Mouse (Mus musculus) induced T-regulatory cell, adult 2 months (primary cell): ENCODE measurements at regions not wholly inside any gene's neighbourhood (a gene's known extent, or its start where the extent isn't known, plus 50 kb on each side); places are given as distances from the start of the nearest gene placed in this dataset.

Experiments used
- DNase-seq: peaks from one replicate; pipeline ENCODE4 v3.0.0-alpha.2; 2012; ENCODE audit warnings: low read depth

DNA sequence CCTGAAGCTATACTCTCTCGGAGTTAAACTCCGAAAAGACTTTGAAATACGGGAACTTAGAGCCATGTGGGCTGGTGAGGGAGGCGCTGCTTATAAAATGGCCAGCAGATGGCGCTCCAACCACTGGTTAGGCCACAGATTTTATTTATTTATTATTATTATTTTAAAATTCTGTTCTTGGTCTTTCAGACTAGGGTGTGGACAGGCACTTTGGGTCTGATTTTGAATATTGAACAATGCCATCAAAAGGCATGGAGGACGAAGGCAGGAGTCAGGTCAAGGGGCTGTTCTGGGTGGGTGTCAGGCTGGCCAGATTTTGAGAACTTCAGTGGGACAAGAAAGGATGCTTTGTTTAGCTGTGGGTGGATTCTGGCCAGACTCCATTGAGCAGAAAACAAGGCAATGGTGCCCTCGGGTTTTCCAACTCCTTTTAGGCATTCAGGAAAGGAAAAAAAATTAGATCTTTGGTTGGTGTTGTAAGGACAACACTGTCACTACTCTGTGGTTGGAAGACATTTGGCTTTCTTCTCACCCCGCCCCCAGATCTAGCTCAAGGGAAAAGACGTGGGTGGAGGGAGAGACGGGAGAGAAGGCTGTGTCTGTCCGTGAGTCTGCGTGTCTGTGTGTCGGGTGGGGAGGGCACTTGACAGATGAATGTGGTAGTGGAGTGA lies 319.5 kb downstream of the Med13l start:
- peak; percentile 59 for DNase-seq

- DNase-seq, result no peak
Measured at GRCm38 (mm10) chr5:118880546-118880945, 320.1 kb downstream of the Med13l start.

DNA sequence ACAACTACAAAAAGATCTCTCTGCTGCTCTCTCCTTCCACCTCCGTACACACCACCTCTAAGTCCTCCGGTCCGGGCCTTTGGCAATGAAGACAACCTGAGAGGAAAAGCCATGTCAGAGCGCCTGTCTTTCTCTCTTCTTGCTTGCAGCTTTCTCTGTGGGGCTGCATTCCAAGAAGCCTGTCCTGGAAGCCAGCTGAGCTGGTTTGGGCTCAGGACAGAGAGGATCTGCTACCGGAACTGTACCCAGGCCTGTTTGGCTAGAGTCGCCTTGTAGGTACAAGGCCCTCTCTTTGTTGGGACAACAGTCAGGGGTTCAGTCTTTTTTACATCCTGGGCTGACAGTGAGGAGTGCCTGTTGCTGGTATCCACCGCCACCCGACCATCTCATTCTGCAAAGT lies 321.4 kb downstream of the Med13l start:
- DNase-seq, result no peak

DNA sequence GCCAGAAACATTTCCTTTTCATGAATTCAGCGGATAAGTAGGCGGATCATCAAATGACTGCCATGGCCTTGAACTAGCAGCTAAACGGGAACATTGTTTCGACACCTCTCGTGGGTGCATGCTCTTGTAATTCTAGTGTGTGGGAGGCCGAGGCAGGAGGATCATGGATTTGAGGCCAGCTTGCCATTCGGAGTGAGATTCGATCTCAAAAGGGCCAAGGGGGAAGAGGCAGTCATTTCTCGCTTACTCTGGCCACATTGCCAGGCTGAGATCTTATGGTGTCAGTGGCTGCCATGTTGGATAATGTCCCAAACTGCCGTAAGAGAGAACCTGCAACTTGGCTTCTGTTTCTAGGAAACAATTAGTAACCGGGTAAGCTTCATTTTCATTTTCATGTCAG lies 327.7 kb downstream of the Med13l start:
- DNase-seq, result no peak

- no peak for DNase-seq
Measured at GRCm38 (mm10) chr5:118891131-118891530, 330.7 kb downstream of the Med13l start.

DNA sequence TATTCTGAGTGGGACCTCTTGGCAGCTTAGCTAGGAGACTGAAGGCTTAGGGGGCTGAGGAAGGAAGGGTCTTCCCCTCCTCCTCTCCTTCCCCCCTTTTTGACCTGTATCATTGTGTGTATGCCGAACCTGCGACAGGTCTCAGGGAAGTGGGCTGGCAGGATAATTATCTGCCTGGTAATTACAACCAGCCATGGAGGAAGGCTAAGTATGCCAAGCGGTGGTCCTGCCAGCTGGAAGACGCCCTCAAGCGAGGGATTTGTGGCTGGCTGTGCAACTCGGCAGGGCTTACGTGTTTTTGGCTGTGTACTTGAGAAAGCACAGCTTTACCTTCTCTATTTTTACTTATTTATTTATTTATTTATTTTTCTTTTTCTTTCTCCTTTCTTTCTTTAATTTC lies 347.7 kb downstream of the Med13l start:
- no peak for DNase-seq

- no peak for DNase-seq
Measured at GRCm38 (mm10) chr5:118909756-118910155, 349.3 kb downstream of the Med13l start.

DNA sequence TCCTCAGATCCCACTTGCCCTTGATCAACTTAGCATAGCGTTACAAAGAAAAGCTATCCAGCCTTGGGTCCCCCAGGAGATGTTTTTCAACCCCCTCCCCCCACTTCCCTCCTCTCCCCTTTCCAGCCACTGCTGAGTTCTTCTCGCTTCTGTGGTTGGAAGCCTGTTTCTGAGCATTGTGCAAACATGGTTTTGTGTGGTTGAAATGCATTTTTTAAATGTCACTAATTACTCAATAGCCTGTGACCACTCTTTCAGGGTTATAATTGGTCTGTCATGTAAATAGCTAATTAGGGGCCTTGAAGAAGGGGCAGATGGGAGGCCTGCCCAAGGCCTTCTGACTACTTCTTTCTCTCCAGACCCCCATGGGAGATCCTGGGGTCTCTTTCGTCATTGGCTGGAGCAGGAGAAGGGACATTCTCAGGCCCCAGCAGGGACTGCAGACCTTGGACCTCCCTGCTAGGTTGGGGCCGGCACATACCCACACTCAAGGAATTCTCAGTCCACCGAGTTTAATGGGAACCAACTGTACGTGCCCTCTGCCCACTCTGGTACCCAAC lies 353.8 kb downstream of the Med13l start:
- no peak for DNase-seq

GRCm38 (mm10) chr5:118923357-118923756 lies 362.9 kb downstream of the Med13l start:
- DNase-seq, result no peak

DNA sequence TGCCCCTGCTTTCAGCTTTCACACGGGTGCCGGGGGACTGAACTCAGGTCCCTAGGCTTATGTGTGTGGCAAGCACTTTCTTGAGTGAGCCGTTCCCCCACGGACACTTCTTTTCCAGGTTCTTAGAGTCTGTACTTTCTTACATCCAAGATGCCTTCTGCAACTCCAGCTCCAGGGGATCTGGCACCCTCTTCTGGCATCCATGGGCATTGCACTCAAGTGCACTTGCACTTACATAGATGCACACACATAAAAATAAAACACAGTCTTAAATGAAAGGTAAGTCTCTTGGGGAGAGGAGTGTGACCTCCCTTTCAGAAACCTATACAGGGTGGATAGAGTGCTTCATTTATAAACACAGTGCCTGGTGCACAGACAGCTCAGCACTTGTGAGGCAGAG lies 368.6 kb downstream of the Med13l start:
- no peak for DNase-seq

DNA sequence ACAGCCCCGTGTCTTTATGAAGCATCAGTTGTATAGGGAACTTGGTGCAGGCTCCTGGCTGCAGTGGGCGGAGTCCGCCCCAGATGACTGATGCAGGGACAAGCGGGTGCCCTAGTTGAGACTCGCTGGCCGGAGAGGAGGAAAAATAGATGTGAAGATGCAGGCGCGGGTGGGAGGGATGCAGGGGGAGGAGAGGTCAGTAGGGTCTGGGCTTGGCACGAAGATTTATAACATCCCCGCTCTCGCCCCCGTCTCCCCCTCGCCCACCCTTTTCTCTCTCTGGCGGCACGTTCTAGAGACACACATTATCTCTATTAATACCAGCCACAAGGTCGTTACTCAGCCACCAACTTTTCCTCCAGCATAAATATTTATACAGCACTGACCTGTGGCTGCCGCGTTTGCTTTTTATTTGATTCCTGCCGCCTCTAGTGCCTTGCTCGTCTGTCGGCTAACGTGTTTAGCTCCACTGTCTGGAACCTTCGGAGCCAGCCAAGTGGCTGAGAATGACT lies 369.6 kb downstream of the Med13l start:
- no peak for DNase-seq

- no peak for DNase-seq
Measured at GRCm38 (mm10) chr5:118939336-118940039, 379.0 kb downstream of the Med13l start.

GRCm38 (mm10) chr5:118944256-118944655 lies 383.8 kb downstream of the Med13l start:
- no peak for DNase-seq

DNA sequence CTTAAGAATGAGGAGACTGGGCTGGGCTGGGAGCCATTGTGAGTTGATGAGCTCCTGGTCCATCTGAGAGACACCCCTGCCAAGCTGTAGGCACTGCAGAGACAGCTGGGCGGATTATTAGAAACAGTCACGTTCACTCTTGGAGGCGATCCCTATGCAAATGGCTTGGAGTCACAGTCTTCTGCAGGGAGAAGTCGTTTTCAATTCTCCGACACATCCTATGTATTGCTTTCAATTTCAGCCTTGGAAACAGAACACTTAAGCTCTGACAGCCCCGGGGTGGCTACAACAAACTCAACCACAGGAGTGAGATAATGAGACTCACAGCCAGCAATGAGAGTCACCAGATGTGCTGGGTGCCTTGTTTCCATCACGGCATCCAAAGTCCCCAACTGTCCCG lies 385.6 kb downstream of the Med13l start:
- no peak for DNase-seq

- no peak for DNase-seq
Measured at GRCm38 (mm10) chr5:118946994-118947393, 386.5 kb downstream of the Med13l start.

DNA sequence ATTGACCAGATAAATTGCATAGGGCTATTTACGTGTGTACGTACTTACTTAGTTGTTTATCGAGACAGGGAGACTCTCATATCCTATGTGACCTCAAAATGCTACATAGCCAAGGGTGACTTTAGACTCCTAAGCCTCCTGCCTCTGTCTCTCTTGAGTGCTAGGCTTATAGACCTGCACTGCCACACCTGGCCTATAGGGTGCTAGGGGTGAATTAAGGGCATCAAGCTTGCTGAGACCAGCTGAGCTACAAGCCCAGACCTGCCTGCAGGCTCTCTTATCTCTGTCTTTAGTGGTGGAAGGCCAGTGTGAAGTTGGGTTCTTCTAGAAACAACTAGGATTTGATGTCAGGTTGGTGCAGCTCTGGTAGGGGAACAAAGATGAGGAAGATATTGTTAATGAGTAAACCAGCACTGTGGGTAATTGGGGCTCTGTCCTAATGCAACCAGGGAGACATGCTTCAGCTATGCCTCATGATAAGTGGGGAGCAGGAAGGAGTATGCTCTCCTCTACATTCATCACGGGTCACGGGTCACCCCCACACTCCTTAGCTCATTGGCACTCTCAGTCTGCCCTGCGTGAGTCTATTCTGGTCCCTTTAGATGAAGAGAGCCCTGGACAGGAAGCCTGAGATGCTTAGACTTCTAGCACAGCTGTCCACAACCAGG lies 387.8 kb downstream of the Med13l start:
- no peak for DNase-seq

DNA sequence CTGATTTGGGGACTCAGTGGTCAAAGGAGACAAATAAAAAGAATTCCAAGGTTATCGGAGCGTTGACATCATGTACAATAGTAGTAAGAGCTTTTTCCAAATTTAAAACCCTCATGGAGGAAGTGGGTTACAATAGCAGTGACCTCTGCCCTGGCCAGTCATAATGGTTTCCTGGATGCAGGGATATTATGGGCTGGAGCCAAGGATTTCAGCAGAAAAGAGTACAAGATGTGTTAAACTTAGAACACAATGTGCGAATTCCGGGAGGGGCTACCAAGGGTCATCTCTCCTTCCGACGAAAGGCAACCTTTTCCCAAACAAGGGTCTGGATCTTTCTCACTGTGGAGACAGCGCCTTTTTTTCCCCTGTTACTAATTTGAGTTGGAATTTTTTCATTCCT lies 390.6 kb downstream of the Med13l start:
- no peak for DNase-seq

DNA sequence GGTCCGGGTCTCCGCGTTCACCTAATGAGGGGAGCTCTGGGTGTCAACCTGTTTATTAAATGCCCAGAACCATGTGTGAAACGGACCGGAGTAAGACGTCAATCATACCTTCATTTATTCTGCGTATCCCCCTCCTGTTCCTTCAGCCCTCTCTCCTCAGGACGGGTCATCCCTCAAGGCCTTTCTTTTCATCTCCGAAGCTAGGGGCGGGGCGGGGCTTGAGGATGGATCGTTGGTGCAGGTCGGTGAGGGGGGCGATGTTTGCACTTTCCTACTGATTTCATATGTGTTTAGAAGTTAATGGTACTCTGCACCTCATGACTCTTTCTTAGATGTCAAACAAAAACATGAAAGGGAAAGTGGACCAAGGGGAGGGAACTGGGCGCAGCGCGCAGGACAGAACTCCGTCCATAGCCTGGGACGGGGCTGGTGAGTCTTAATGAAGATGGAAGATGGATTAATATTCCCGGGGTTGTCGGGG lies 400.1 kb downstream of the Med13l start:
- no peak for DNase-seq

- no peak for DNase-seq
Measured at GRCm38 (mm10) chr5:118961091-118961490, 400.6 kb downstream of the Med13l start.

DNA sequence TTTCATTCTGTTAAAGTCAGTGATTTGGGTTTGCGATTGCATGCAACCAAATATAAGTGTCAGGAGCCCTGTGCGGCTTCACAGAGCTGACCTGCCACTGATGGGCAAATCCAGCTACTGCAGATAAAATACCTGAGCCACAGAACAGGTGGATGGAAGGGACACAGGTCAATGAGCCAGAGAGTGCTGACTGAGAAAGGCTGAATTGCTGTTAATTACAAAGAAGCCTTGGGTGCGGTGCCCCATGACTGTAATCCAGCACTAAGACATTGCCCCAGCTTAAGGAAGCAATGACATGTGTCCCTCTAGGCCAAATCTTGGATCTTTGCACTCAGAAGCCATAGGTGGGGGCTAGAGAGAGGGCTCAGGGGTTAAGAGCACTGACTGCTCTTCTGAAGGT lies 401.7 kb downstream of the Med13l start:
- DNase-seq, result no peak

GRCm38 (mm10) chr5:118963001-118963400 lies 402.5 kb downstream of the Med13l start:
- no peak for DNase-seq

DNA sequence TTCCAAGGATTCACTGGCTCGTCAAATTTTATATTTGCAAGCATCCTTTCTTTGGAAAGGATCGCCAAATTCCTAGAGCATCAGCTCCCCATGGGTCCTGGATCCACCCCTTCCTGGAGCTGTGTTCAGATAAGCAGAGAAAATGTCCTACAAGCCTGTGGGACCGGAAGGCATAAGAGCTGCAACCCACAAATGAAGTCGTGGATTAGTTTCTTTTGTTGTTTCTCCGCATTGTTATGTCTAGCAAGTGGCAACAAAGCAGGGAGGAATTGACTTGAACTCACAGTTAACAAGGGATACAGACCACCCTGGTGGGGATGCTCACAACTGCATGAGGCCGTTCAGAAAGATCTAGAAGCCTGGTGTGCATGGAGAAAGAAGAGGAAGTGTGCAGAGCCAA lies 406.4 kb downstream of the Med13l start:
- no peak for DNase-seq

DNA sequence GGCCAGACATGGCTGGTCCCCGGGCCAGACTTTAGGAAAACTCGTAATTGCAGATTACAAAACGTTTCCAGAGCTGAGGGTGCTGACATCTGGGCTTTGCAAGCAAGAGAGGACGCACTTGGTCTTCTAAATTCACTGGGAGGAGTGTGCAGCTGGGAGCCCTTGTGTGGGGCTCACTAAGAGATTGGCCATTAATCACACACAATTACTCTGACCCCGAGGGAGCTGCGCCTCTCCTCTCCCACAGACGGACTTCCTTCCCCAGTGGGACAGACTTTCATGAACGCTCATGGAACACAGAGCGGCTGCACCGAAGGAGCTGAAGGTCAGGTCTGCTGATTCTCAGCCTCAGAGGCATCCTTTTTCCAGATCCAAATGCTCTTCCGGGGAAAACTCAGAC lies 407.2 kb downstream of the Med13l start:
- no peak for DNase-seq
